In the genomic region with DNA sequence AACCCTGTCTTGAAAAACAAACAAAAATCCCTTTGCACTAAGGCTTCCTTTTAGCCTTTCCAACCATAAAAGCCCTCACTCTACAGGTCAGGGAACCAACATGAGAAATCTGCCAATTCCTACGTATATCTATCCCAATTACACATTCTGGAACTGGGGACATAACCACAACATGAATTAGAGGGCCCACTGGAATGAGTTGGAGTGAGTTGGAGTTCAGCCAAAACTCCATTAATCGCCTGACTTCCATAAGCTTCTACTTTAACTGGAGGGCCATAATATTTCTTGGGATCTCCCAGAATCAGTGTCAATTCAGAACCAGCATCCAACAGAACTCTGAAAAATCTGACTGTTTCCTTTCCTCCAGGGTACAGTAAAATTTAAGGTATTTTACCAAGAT, we compare ENCODE assay signal across 23 mouse cellular contexts. TPM values are rescaled to one million over a fixed set of nuclear protein-coding genes. Genes with fewer than 3 reads are reported as not detected.
DNase-seq lines count a peak whose midpoint lies in the region; ATAC-seq and TF ChIP-seq lines count a peak whose summit lies in the region.
"Had no signal": no experiment of that assay in that cellular context is flagged by ENCODE, and none has a peak within 500 bp of the region (broad histone marks: within the 10 kb centered on the region; RNA-seq: fewer than 3 reads in every experiment).

No protein-coding gene starts in this region.

- no peak overlapping the region for H3K4me3 ChIP-seq in intestine, embryonic 14.5 days (ENCODE audit: low read depth, low read length)
- H3K4me3 ChIP-seq in intestine, postnatal 0 days (ENCODE audit: low read depth, low read length), result no peak overlapping the region
- no peak overlapping the region for H3K4me3 ChIP-seq in intestine, embryonic 15.5 days (replicated peaks)
- H3K4me3 ChIP-seq: embryonic facial prominence, embryonic 15.5 days; erythroblast, embryonic 14.5 days; forebrain, embryonic 10.5 days; gastrocnemius, adult 2 months; heart, embryonic 13.5 days; hindbrain, embryonic 15.5 days had no signal

- WGBS in intestine, embryonic 14.5 days, result 81% methylated on average over 2 of the region's 2 CpGs
- 40% methylated on average over 2 of the region's 2 CpGs for WGBS in intestine, postnatal 0 days
- WGBS in intestine, embryonic 15.5 days, result 56% methylated on average over 2 of the region's 2 CpGs

- no peak for ATAC-seq in intestine, embryonic 14.5 days (replicated peaks; ENCODE audit: low FRiP score, low TSS enrichment, low read depth)
- ATAC-seq in intestine, postnatal 0 days, result no peak
- no peak for ATAC-seq in intestine, embryonic 15.5 days
- ATAC-seq: CD4-positive, CD25-positive, alpha-beta regulatory T cell, adult 4 months had no signal

- TF ChIP-seq CTCF in intestine, postnatal 0 days (IDR thresholded peaks at IDR 0.05; ENCODE audit: low read depth), result no peak

- H3K4me2 ChIP-seq in intestine, embryonic 14.5 days (ENCODE audit: low read length), result no peak overlapping the region
- H3K4me2 ChIP-seq in intestine, postnatal 0 days (replicated peaks; ENCODE audit: low read depth), result no peak overlapping the region
- no peak overlapping the region for H3K4me2 ChIP-seq in intestine, embryonic 15.5 days (replicated peaks)
- H3K4me2 ChIP-seq: embryonic facial prominence, embryonic 15.5 days; heart, embryonic 13.5 days; hindbrain, embryonic 15.5 days had no signal

- H3K36me3 ChIP-seq in intestine, embryonic 14.5 days (ENCODE audit: control insufficient read depth, insufficient read depth, low read length), result no peaks in the 10 kb centered on the region
- H3K36me3 ChIP-seq in intestine, postnatal 0 days (ENCODE audit: control insufficient read depth, insufficient read depth), result no peaks in the 10 kb centered on the region
- no peaks in the 10 kb centered on the region for H3K36me3 ChIP-seq in intestine, embryonic 15.5 days
- H3K36me3 ChIP-seq: embryonic facial prominence, embryonic 15.5 days; forebrain, embryonic 10.5 days; G1E; heart, embryonic 13.5 days; hindbrain, embryonic 15.5 days had no signal

- no peak overlapping the region for H3K9ac ChIP-seq in intestine, embryonic 14.5 days (ENCODE audit: low read length)
- no peak overlapping the region for H3K9ac ChIP-seq in intestine, postnatal 0 days (ENCODE audit: low read depth, low read length)
- no peak overlapping the region for H3K9ac ChIP-seq in intestine, embryonic 15.5 days
- H3K9ac ChIP-seq: embryonic facial prominence, embryonic 15.5 days; heart, embryonic 13.5 days; hindbrain, embryonic 15.5 days had no signal

- no peaks in the 10 kb centered on the region for H3K27me3 ChIP-seq in intestine, embryonic 14.5 days (replicated peaks; ENCODE audit: control insufficient read depth, insufficient read depth, low read length)
- no peaks in the 10 kb centered on the region; the same call in 1 of the 2 replicates for H3K27me3 ChIP-seq in intestine, postnatal 0 days (replicated peaks; ENCODE audit: control insufficient read depth, insufficient read depth, low read length)
- no peaks in the 10 kb centered on the region for H3K27me3 ChIP-seq in intestine, embryonic 15.5 days (replicated peaks)
- H3K27me3 ChIP-seq: hindbrain, embryonic 15.5 days had no signal

- H3K9me3 ChIP-seq in intestine, embryonic 14.5 days (ENCODE audit: control insufficient read depth, low read length), result no peaks in the 10 kb centered on the region
- H3K9me3 ChIP-seq in intestine, postnatal 0 days (ENCODE audit: control insufficient read depth), result no peaks in the 10 kb centered on the region
- no peaks in the 10 kb centered on the region for H3K9me3 ChIP-seq in intestine, embryonic 15.5 days
- H3K9me3 ChIP-seq: embryonic facial prominence, embryonic 15.5 days; forebrain, embryonic 10.5 days; G1E; heart, embryonic 13.5 days; hindbrain, embryonic 15.5 days had no signal

- no peaks in the 10 kb centered on the region for H3K4me1 ChIP-seq in intestine, embryonic 14.5 days (replicated peaks; ENCODE audit: control insufficient read depth, insufficient read depth, low read length)
- no peaks in the 10 kb centered on the region for H3K4me1 ChIP-seq in intestine, postnatal 0 days (replicated peaks; ENCODE audit: control insufficient read depth, insufficient read depth, low read length)
- no peaks in the 10 kb centered on the region for H3K4me1 ChIP-seq in intestine, embryonic 15.5 days (replicated peaks)
- H3K4me1 ChIP-seq: embryonic facial prominence, embryonic 15.5 days; forebrain, embryonic 10.5 days; heart, embryonic 13.5 days; hindbrain, embryonic 15.5 days had no signal

- peak overlapping the region; percentile 33; the same call in 1 of the 2 replicates for H3K27ac ChIP-seq in intestine, embryonic 14.5 days (ENCODE audit: low read depth)
- H3K27ac ChIP-seq in intestine, postnatal 0 days (ENCODE audit: low read depth, low read length), result no peak overlapping the region
- H3K27ac ChIP-seq in intestine, embryonic 15.5 days, result 0 out of 2 replicates have a peak overlapping the region, but pooled peaks have one; percentile 17
- H3K27ac ChIP-seq: embryonic facial prominence, embryonic 15.5 days; forebrain, embryonic 10.5 days; gastrocnemius, adult 2 months; heart, embryonic 13.5 days; hindbrain, embryonic 15.5 days had no signal

- no peak for DNase-seq in intestine, embryonic 14.5 days (ENCODE audit: low spot score)
- DNase-seq in retina, postnatal 1 day, result peak; percentile 19
- DNase-seq in retina, embryonic 14.5 days (ENCODE audit: low spot score), result no peak
- DNase-seq in left cerebral cortex, postnatal 25 days (ENCODE audit: low spot score in 2 of 2), result no peak
- no peak for DNase-seq in cerebellum, adult 11 months
- DNase-seq: B cell, adult 2 months; cerebellum, adult 18-20 months; cerebellum, adult 9-11 months; cerebellum, postnatal 36 days; gastrocnemius, adult 2 months; gastrocnemius, postnatal 25 days; heart, adult 11 months; heart, postnatal 36 days had no signal

- intact Hi-C loops in left cerebral cortex, postnatal 25 days (cut with DNase I), result no loop called here

RNA-seq across cellular contexts. Expression of a gene that starts 53.2 kb away (rescaled TPM):
- polyA plus RNA-seq in intestine, embryonic 14.5 days (2014; fragmentation: Nextera tagmentation; extraction: Ambion mirVana), result 0.04 TPM in 1 of 2 replicates, not detected in the other
- 0.09 and 0.12 TPM in 2 replicates for polyA plus RNA-seq in intestine, postnatal 0 days (2015; fragmentation: Nextera tagmentation; extraction: Ambion mirVana)
- polyA plus RNA-seq in intestine, embryonic 15.5 days (2015; fragmentation: Nextera tagmentation; extraction: Ambion mirVana), result 0.03 TPM in 1 of 2 replicates, not detected in the other
- under 1 TPM; 0.23 to 0.55 TPM for total RNA-seq in left cerebral cortex, postnatal 25 days (2021)
- polyA plus RNA-seq: erythroblast, embryonic 14.5 days; hindbrain, embryonic 11.5 days had no signal
